Comparison of ENCODE assay signal across 9 mouse cellular contexts in the genomic region with DNA sequence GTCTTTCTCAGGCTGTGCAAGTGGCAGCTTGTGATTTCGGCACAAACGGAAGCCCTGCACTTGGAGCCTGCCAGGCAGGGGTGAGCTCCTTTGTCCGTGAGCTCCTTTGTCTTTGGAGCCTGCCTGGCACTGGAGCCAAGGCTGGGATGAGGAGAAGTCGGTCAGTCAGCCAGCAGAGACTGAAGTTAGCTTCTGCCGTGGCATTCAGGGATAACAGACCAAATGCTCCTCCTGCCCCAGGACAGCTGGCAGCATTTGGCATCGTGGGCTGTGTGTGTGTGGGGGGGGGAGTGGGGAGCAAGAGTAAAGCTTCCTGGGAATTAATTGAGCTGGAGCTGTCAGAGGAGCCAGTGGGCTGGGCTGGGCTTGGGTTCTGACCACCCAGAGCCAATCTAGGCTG.
A peak's percentile ranks its signal among the peaks of the same experiment; 100 is the strongest.
DNase-seq lines count a peak whose midpoint lies in the region.
"Had no signal": no experiment of that assay in that cellular context is flagged by ENCODE, and none has a peak within 500 bp of the region (broad histone marks: within the 10 kb centered on the region; RNA-seq: fewer than 3 reads in every experiment).

No protein-coding gene starts in this region.

- H3K36me3 ChIP-seq in forebrain, embryonic 10.5 days (replicated peaks) = no peaks in the 10 kb centered on the region

- peaks cover 81% of the 10 kb centered on the region for H3K4me1 ChIP-seq in forebrain, embryonic 10.5 days

- DNase-seq in embryo, embryonic 11 days = peak; percentile 36
- no peak for DNase-seq in embryo, embryonic 10 days (ENCODE audit: low spot score)
- peak; percentile 83 for DNase-seq in Muller cell, postnatal 12 days (ENCODE audit: inconsistent ontology term)
- DNase-seq in forebrain, embryonic 10.5 days (ENCODE audit: extremely low spot score, low spot score) = no peak
- DNase-seq in layer of hippocampus, postnatal 14 days (ENCODE audit: low spot score in 2 of 2) = peak; percentile 65 to 66
- no peak for DNase-seq in thymus, postnatal 36 days
- no peak for DNase-seq in urinary bladder, postnatal 10 days (ENCODE audit: low spot score)
- no peak for DNase-seq in urinary bladder, postnatal 25 days (ENCODE audit: low spot score)
- DNase-seq: heart, adult 2 months had no signal

- H3K9me3 ChIP-seq in forebrain, embryonic 10.5 days = peaks cover 11% of the 10 kb centered on the region; the same call in 1 of the 2 replicates

- H3K27ac ChIP-seq in forebrain, embryonic 10.5 days = peak overlapping the region; percentile 77
- H3K27ac ChIP-seq: heart, adult 2 months had no signal

- peak overlapping the region; percentile 22; the same call in 1 of the 2 replicates for H3K4me3 ChIP-seq in forebrain, embryonic 10.5 days
- H3K4me3 ChIP-seq: heart, adult 2 months had no signal

- WGBS in forebrain, embryonic 10.5 days = 8% methylated on average over 6 of the region's 6 CpGs

- peaks cover 84% of the 10 kb centered on the region for H3K27me3 ChIP-seq in forebrain, embryonic 10.5 days (ENCODE audit: poor library complexity, severe bottlenecking)

Comparison
In these comparisons a context has a peak if more than half of its experiments do, and no peak if none do; other contexts are left out.
1. DNase-seq: peak in embryo, embryonic 11 days (single experiment), Muller cell, postnatal 12 days (single experiment) and layer of hippocampus, postnatal 14 days (2 of 2); none in embryo, embryonic 10 days (single experiment), forebrain, embryonic 10.5 days (single experiment), thymus, postnatal 36 days (0 of 2), urinary bladder, postnatal 10 days (single experiment) and urinary bladder, postnatal 25 days (single experiment).